Mouse (Mus musculus): Measurements from ENCODE around the gene Noa1.
A peak's percentile ranks its signal among the peaks of the same experiment; 100 is the strongest.

Gene Noa1

GRCm38 (mm10) chr5:77309924-77310772 is at the start of gene Noa1, which contains the start of gene Polr2b:
Noa1 (minus strand) TSS chr5:77310084.
Polr2b (plus strand) TSS chr5:77310147.
- DNase-seq (ENCODE audit: low spot score in 2 of 2) = peak; percentile 98 to 99

GRCm38 (mm10) chr5:77358347-77358746 is 48.5 kb upstream of the Noa1 start:
- no peak for DNase-seq (ENCODE audit: low spot score in 2 of 2)

- peak in 1 of 2 experiments; percentile 26 for DNase-seq (ENCODE audit: low spot score in 2 of 2)
Measured at GRCm38 (mm10) chr5:77357405-77358149, 47.7 kb upstream of the Noa1 start.

- no peak for DNase-seq (ENCODE audit: low spot score in 2 of 2)
Measured at GRCm38 (mm10) chr5:77355307-77356265, 45.7 kb upstream of the Noa1 start.

- DNase-seq (ENCODE audit: low spot score in 2 of 2) = peak; percentile 81 to 90
Measured at GRCm38 (mm10) chr5:77354361-77354787, 44.5 kb upstream of the Noa1 start.

- DNase-seq (ENCODE audit: low spot score in 2 of 2) = no peak
Measured at GRCm38 (mm10) chr5:77351691-77352090, 41.8 kb upstream of the Noa1 start.

GRCm38 (mm10) chr5:77349971-77350658 is 40.2 kb upstream of the Noa1 start:
- DNase-seq (ENCODE audit: low spot score in 2 of 2) = no peak

GRCm38 (mm10) chr5:77348901-77349300 is 39.0 kb upstream of the Noa1 start:
- DNase-seq (ENCODE audit: low spot score in 2 of 2) = no peak

- no peak for DNase-seq (ENCODE audit: low spot score in 2 of 2)
Measured at GRCm38 (mm10) chr5:77340033-77340432, 30.1 kb upstream of the Noa1 start.

- no peak for DNase-seq (ENCODE audit: low spot score in 2 of 2)
Measured at GRCm38 (mm10) chr5:77330154-77330553, 20.3 kb upstream of the Noa1 start.

- no peak for DNase-seq (ENCODE audit: low spot score in 2 of 2)
Measured at GRCm38 (mm10) chr5:77324936-77325335, 15.1 kb upstream of the Noa1 start.

GRCm38 (mm10) chr5:77314986-77315385 is 5.1 kb upstream of the Noa1 start:
- DNase-seq (ENCODE audit: low spot score in 2 of 2) = no peak

GRCm38 (mm10) chr5:77314206-77314605 is 4.3 kb upstream of the Noa1 start:
- DNase-seq (ENCODE audit: low spot score in 2 of 2) = no peak

- DNase-seq (ENCODE audit: low spot score in 2 of 2) = no peak
Measured at GRCm38 (mm10) chr5:77309051-77309906, 605 bp downstream of the Noa1 start.

- no peak for DNase-seq (ENCODE audit: low spot score in 2 of 2)
Measured at GRCm38 (mm10) chr5:77307821-77308553, 1.9 kb downstream of the Noa1 start.

GRCm38 (mm10) chr5:77301296-77301903 is 8.5 kb downstream of the Noa1 start:
- DNase-seq (ENCODE audit: low spot score in 2 of 2) = no peak

GRCm38 (mm10) chr5:77299486-77299885 is 10.4 kb downstream of the Noa1 start:
- DNase-seq (ENCODE audit: low spot score in 2 of 2) = no peak

GRCm38 (mm10) chr5:77292803-77293522 is 16.9 kb downstream of the Noa1 start:
- DNase-seq (ENCODE audit: low spot score in 2 of 2) = no peak

Data from cerebellum, postnatal 4 days (tissue).